Mouse (Mus musculus): Measurements from ENCODE around the gene Pik3c2a.

GRCm38 (mm10) chr7:116483782-116484181 is 40.5 kb upstream of the Pik3c2a start:
- TF ChIP-seq USF1 (IDR thresholded peaks at IDR 0.05; ENCODE audit: low read depth, low read length) (no peak), EP300 (IDR thresholded peaks at IDR 0.05; ENCODE audit: low read depth in 1 of 2, low read length in 2 of 2) (no peak)
